Mouse (Mus musculus) mouse embryonic stem cell (cell line): ENCODE measurements around the gene 6430548M08Rik.

Source experiments
- in situ Hi-C, 2 experiments: fragments of 300-500 bp; cut with MboI; formaldehyde crosslinking; loops; 1 replicate in 1 of 2; 3 replicates in 1 of 2; pipeline ENCODE4 v1.14.3; 2019 to 2020; ENCODE audit warnings: low sequenced_read_pairs in 2 of 2, low pct_unique_long_range_greater_than_20kb in 1 of 2, mixed read lengths in 1 of 2; ENCODE audit not compliant: unreplicated experiment in 1 of 2

The 6430548M08Rik gene

DNA sequence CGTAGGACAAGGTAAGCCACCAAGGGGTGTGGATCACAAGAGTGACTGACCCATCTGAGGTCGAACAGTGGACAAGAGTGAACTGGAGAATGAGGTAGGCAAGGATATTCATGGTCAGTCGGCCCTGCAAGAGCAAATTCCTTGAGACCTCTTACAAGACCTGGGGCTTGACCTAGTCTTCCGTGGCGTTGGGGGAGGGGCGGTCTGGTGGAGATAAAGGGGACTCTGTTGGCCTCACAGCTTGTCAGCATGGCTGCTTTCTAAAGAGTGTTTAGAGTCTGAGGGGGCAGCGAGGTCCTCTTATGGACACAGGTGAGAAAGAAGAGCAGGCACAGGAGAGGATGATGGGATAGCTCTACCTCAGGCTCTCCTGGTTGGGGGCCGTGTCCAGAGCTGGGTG is 55.2 kb downstream of the 6430548M08Rik start:
- in situ Hi-C loops = no loop called here

DNA sequence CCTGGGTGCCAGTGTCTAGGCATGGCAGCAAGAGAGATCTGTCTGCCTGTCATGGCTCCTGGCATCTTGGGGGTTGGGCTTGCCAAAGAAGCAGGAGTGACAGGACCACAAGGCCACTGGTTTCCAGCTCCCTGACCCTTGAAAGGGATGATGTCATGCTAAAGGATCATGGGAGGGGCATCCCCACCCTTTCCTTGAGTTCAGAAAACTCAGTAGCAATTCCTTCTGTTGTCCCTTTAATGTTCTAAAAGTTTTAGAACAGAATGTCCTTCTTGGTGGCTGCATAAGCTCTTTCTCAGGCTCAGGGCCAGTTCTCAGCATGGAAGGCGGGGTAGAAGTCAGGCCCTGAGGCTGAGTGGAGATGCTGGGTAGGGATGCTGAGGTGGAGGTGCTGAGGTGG is 59.2 kb downstream of the 6430548M08Rik start:
- in situ Hi-C loops = no loop called here

DNA sequence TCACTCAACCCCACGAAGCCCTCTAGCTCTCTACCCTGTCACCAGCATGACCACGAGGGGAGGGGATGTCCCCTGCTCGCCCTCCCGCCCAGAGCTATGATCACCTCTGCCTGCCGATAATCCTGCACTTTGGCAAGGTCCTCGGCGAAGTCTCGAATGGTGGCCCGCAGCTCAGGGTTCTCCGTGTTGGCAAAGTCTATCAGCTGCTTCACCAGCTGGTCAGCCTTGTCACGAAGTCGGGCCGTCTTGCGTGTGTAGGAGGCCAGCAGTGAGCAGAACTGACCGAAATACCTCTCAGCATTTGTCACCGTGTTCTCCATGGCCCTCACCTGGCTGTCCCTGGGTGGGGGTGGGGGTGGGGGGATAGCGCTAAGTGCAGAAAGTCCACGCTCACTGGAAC is 60.7 kb downstream of the 6430548M08Rik start:
- in situ Hi-C loops = no loop called here

DNA sequence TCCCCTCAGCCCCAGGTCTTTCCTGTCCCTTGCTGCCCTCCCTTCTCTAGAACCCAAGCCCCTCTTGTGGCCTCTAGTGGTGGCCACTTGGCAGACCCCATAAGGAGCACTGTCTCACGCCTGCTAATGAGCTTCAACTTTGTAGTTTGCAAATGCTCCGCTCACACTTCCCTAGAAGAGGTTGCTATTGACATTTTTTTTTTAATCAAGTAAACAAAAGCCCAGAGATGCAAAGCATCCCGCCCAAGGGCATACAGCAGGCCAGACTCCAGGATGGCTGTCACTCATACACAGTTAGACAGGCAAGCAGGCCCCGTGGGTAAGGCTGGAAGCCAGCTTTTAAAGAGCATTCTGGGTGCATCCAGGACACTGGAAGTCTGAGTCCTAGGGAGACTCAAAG is 62.7 kb downstream of the 6430548M08Rik start:
- in situ Hi-C loops = no loop called here

DNA sequence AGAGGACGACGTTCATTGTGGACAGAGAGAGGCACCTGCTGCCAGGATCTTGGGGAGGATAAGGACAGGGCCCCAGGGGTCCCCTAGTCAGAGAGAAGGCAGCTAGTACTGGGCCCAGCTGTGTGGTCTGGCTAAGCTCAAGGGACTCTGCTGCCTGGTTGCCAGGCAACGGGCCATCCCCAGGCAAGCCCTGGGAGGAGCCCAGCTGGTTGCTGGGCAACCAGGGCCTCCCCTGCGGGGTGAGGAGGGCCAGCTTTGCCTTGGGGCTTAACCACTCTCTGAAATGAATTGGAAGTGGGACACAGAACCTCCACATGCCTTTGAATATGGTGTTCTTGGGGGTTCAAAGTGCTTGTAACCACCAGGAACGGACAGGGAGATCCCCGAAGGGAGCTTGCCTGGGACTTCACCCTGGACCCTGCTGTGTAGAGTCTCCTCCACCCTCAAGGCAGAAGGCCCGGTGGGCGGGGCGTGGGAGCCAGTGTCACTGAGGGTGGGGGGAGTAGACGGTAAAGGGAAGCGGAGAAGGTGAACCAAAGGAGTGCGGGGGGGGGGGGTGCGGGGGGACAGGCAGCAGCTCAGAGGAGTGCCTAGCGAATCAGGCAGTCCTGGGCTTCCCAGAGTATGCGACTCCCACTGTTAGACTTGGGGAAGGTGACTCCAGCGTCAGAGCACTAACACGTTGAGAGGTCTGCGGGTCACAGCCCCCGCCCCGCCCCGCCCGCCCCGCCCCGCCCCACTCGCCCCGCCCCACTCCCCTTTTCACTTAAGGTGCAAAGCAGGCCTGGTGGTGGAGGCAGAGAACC is 63.6 kb downstream of the 6430548M08Rik start, which contains the start of gene Fam92b:
Gene Fam92b (minus strand): TSS at position 149 of the 806 bp plus-strand sequence.
- in situ Hi-C loops = no loop called here

DNA sequence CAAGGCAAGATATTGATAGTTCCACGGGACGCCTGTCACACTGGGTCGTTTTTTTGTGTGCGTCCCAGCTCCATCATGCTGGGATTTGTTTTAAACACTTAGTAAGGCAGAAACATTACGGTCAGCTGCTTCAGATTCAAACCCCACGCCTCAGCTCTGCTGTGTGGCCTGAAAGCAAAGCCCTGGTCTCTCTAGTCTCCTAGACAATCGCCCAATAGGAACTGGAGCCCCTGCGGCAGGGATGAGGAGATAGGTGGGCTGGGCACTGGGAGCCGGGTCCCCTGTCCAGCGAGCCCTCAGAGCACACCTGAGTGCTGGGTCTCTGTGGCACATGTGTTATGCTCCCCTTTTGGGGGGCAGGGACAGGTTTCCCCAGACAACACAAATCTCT is 64.2 kb downstream of the 6430548M08Rik start:
- in situ Hi-C loops = no loop called here

DNA sequence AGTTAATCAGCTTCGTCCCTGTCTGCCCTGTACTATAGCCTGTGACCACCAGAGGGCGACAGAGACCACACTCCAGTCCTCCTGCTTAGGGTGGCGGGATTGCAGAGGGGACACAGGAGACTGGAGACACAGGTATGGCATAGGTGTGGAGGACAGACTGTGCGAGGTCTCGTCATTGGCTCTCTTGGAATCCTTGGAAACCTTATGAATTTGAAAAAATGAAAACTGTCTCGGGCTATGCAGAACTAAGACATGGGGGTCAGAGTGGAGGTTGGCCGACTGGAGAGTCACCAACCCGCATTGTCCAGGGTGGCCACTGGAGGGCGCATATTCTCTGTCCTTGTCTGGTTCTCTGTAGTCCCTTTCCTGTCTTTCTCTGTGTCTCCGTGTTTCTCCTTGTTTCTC is 65.1 kb downstream of the 6430548M08Rik start:
- in situ Hi-C loops = no loop called here

DNA sequence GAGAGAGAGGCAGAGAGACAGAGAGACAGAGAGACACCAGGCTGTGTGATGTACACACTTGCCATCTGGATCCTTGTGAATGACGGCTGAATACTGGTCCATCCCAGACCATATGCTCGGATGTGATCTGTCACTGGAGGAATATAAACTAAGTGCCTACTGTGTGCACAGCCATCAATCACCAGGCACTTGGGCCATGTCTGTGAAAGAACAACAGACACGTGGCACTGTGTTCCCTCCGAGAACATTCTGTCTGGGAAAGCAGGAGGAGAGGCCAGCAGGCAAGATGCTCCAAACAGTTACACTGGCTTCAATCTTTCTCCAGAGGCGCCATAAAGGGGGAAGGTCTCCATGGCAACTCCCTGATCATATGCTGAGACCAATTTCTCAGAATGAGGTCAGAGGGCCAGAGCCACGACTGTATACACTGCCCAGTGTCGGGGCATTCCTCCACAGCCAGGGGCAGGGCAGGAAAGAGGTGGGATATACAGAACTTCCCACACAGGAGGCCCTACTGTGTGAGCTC is 66.6 kb downstream of the 6430548M08Rik start:
- in situ Hi-C loops = loop anchor here in 1 of 2 experiments (10.0 kb wide), 1 partner anchor 144 kb away; no protein-coding TSS in a partner anchor

DNA sequence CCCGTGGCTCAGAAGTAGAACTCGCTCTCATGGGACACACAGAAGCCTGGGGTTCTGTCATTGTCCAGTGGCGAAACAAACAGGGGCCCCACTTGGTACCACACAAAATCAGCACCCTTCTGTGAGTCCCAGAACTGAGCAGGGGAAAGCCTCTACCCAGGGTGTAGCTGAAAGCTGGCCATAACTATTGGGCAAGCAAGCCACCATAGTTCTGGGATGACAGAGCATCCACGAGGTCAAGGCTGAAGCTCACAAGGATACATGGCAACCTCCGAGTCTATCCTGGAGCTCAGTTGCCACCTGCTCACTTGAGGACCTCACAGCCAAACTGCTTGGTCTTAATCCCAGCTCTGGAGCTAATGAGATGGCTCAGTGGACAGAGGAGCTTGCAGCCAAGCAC is 67.3 kb downstream of the 6430548M08Rik start:
- in situ Hi-C loops = loop anchor here in 1 of 2 experiments (10.0 kb wide), 1 partner anchor 144 kb away; no protein-coding TSS in a partner anchor

DNA sequence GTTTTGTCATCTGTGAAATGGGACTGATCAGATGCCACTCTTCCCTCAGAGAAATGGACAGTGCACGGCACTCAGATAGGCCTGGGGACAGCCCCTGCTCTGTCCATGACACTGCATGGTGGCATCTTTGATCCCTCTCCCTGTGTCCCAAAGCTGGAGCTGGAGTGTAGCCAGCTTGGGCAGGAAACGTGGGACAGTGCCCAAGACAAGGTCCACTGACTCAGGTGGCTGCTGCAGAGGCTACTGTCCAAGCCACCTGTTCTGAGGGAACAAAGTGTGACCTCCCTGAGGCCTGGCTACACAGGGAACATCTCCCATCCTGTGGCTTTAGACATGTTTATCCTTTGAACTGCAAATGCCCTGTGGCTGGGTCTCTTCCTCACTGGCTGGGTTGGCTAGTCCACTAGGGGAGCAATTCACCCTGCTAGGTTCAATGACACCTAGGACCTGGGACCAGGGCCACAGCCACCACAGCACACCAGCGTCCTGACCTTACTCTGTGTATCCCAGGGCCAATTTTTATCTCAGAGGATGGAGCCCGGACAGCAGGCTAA is 68.0 kb downstream of the 6430548M08Rik start:
- in situ Hi-C loops = loop anchor here in 1 of 2 experiments (10.0 kb wide), 1 partner anchor 143 kb away; no protein-coding TSS in a partner anchor

DNA sequence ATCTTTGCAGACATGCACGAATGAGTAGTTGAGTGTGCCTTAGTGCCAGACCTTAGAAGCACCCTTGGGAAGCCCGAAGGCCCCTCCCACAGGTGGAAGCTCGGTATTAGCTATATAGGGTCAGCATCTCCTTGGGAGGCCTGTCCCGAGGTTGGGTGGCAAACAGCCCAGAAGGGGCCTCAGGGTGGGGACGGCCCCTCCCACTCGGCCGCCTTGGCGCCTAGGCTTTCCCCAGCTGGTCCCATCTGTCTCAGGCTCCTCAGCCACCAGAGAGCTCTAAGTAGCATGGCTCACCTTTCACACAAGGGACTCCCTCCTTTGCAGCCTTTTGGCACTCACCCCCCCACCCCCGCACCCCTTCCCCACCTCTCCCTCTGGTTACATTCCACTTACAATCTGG is 70.4 kb downstream of the 6430548M08Rik start:
- in situ Hi-C loops = loop anchor here in 1 of 2 experiments (10.0 kb wide), 1 partner anchor 140 kb away; no protein-coding TSS in a partner anchor

DNA sequence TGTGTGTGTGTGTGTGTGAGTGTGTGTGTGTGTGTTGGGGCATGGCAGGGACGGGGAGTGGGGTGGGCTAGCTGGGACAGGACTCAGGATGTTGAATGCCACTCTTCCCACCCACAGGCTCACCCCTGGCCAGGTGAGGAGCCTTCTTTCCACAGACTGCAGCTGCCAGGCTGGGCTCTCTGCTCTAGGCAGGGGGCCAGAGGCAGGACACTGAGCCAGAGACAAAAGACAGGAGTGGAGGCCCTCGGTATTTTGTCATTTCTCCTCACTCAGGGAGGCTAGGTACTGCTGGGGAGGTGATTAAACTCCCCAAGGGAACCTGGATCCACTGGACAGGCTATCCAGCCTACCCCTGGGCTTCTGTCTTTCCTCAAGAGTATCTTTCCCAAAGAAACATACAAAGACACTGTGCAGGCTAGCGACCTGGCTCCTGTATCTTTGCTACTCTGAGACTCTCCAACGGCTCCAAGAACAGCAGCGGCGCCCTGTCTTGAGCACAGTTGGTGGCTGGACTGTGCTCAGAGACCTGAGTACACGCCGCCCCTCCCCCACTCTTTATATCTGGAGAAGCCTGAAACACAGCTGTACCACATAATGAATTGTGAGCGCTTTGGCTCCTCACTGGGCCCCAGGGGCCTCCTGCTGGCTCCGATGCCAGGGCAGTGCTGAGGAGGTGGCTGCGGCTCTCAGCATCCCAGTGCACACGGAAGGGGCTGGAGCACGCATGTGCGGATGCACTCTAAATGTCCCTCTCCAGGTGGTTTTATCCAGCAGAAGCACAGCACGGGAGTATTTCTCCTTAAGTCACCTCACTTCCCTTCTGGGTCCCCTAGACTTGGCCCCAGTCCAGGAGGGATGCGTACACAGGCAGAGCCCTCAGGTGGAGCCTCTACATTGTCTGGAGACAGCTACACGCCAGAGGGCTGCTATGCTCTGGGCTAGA is 71.2 kb downstream of the 6430548M08Rik start:
- in situ Hi-C loops = loop anchor here in 1 of 2 experiments (10.0 kb wide), 1 partner anchor 140 kb away; no protein-coding TSS in a partner anchor

DNA sequence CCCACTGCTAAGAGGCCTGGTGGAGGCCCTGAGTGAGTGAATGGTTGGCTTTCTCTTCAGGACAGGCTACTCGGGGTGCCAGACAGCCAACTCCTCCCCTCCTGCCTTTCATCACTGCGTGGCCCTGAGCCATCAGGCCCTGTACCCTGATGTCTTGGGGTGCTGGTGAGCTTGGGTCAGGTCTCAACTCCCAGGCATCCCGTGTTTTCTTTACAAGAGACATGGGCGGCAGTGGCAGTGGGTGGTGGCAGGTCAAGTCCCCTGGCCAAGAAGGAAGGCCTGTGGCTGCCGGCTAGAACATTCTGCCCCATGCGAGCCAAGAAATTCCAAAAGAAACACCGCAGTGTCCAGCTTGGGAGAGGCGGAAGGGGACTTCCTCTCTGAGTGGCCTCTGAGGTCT is 72.5 kb downstream of the 6430548M08Rik start:
- in situ Hi-C loops = loop anchor here in 1 of 2 experiments (10.0 kb wide), 1 partner anchor 138 kb away; no protein-coding TSS in a partner anchor

DNA sequence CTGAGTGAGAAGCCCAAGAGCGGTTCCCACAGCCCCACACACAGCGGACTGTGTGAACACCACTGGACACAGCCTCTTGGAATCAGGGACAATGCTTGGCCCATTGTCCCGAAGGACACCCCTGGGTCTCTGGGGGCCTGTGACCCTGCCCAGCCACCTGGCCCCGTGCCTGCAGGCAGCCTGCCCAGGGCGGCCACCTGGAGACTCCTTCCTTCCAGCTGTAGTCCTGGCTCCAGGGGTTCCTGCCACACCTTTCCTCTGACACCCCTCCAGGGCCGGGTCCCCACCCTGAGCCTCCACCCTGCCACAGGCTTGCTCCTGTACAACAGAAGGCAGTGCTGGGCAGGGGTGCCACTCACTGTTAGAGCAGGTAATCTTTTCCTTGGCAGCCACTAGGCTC is 74.6 kb downstream of the 6430548M08Rik start:
- in situ Hi-C loops = loop anchor here in 1 of 2 experiments (10.0 kb wide), 1 partner anchor 136 kb away; no protein-coding TSS in a partner anchor

DNA sequence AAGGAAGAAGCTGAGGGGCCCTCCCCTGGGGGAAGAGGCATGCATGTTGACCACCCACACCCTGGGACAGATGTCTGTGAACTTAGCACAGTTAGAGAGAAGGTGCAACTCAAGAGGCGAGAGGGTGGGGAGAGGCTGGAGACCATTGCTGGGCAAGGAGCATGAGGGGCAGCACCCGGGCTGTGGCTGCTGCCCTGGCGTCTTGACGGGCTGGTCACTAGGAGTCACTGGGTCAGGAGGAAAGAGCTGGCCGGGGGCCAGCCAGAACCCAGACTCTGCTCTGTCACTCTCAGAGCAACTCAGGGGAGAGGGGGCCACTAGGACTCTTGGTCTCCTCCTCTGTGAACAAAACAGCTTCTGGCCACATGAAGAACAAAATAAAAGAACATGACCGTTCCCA is 75.5 kb downstream of the 6430548M08Rik start:
- in situ Hi-C loops = loop anchor here in 1 of 2 experiments (10.0 kb wide), 1 partner anchor 135 kb away; no protein-coding TSS in a partner anchor

DNA sequence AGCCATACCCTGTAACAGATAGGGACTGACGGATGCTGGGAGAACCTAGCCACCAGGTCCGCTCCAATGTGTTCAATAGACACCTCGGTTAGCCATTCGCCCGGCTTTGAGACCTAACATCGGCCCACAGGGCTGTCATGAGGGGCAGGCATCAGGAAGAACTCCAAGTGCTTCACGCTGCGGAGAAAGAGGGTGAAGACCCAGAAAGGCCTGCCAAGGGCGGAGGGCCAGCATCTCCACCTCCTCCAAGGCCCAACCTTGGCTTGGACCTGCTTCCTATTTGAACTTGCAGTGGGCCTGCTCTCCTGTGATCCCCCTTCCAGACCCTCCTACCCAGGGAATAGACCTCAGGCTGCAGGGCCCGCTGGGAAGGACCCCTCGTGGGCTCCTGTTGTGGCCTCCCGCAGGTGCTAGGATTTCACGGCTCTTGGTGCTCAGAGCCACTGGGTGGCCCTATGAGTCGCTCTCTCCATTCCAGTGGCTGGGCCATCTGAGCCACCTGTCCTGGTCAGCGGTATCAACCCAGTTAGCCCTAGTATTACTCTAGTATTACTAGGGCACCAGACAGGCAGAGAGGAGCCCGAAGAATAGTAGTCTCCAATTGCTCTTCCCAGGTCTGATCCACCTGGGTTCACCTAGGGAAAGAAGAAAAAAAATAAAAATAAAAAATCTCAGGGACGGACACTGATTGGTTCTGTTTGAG is 76.3 kb downstream of the 6430548M08Rik start:
- in situ Hi-C loops = no loop called here

DNA sequence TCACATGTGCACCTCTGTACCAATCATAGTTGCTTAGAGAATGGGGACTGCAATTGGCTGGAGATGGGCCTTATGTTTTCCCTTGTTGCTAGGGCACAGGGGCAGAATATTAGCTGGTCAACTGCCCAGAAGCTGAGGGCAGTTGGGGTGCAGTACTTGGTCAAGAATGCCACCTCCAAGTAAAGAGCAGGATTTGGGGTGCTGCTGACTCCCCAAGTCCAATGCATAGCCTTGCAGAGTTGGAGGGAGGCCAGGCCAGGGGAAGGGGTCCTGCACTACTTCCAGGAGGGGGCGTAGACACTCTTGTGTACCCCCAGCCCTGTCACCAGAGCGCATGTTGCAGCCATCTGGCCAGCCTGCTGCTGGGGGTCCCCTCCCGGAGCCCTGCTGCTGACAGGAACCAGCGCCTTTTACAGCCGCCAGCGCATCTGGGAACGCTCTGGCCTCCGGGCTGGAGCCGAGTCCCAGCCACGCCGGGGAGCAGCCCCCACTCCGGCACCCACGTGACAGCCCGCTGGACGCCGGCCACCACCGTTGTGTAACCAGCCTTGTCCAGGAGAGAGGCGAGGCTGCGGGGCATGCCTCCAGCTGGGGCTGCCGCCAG is 77.0 kb downstream of the 6430548M08Rik start:
- in situ Hi-C loops = no loop called here
